Mouse (Mus musculus): ENCODE results near the gene Vps45. TPM values are rescaled to one million over a fixed set of nuclear protein-coding genes. Genes with fewer than 3 reads are reported as not detected.

The Vps45 gene
- polyA plus RNA-seq, 1 experiment, result 14.2 TPM

GRCm38 (mm10) chr3:96041079-96041478 lies 17.2 kb downstream of the Vps45 start:
- H3K27me3 ChIP-seq (ENCODE audit: control insufficient read depth, insufficient read depth, low read length, poor library complexity, severe bottlenecking), result no peaks in the 10 kb centered on the region
- no peaks in the 10 kb centered on the region for H3K9me3 ChIP-seq (replicated peaks; ENCODE audit: control insufficient read depth, insufficient read depth, low read length, poor library complexity, severe bottlenecking)
- no peak overlapping the region for H3K4me3 ChIP-seq (ENCODE audit: low read depth, low read length)
- TF ChIP-seq CTCF (IDR thresholded peaks at IDR 0.05; ENCODE audit: low read depth, low read length) (no peak), EP300 (IDR thresholded peaks at IDR 0.05; ENCODE audit: insufficient read depth, low read depth, low read length) (no peak), POLR2A (IDR thresholded peaks at IDR 0.05; ENCODE audit: insufficient read depth, low read length) (no peak)
- H3K9ac ChIP-seq (ENCODE audit: low read depth, poor library complexity, severe bottlenecking), result no peak overlapping the region
- H3K4me1 ChIP-seq (ENCODE audit: control insufficient read depth, insufficient read depth, low read length), result no peaks in the 10 kb centered on the region
- H3K36me3 ChIP-seq (ENCODE audit: control insufficient read depth, insufficient read depth, low read length, poor library complexity, severe bottlenecking), result no peaks in the 10 kb centered on the region
- no peak overlapping the region for H3K27ac ChIP-seq (ENCODE audit: insufficient read depth, low read length)

DNA sequence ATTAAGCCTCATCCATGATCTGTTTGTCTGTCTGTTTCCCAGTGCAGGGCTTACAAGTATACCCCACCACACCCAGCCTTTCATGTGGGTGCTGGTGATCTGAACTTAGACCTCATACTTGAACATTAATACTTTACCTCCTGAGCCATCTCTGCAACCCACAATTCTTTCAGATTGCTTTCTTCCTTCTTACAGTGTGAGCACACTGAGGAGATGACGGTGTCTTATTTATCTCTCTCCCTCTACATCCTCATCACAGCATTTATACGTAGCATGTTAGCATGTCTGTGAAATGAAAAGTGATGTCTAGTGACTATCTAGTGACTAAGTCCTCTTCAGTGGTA lies 17.6 kb downstream of the Vps45 start:
- Histone ChIP-seq H3K27me3 (ENCODE audit: control insufficient read depth, insufficient read depth, low read length, poor library complexity, severe bottlenecking) (no peaks in the 10 kb centered on the region), H3K27ac (ENCODE audit: insufficient read depth, low read length) (no peak overlapping the region), H3K4me3 (ENCODE audit: low read depth, low read length) (no peak overlapping the region), H3K36me3 (ENCODE audit: control insufficient read depth, insufficient read depth, low read length, poor library complexity, severe bottlenecking) (no peaks in the 10 kb centered on the region), H3K9ac (ENCODE audit: low read depth, poor library complexity, severe bottlenecking) (no peak overlapping the region), H3K4me1 (ENCODE audit: control insufficient read depth, insufficient read depth, low read length) (no peaks in the 10 kb centered on the region), H3K9me3 (replicated peaks; ENCODE audit: control insufficient read depth, insufficient read depth, low read length, poor library complexity, severe bottlenecking) (no peaks in the 10 kb centered on the region)
- no peak for TF ChIP-seq EP300 (IDR thresholded peaks at IDR 0.05; ENCODE audit: insufficient read depth, low read depth, low read length)
- no peak for TF ChIP-seq POLR2A (IDR thresholded peaks at IDR 0.05; ENCODE audit: insufficient read depth, low read length)
- TF ChIP-seq CTCF (IDR thresholded peaks at IDR 0.05; ENCODE audit: low read depth, low read length), result no peak

DNA sequence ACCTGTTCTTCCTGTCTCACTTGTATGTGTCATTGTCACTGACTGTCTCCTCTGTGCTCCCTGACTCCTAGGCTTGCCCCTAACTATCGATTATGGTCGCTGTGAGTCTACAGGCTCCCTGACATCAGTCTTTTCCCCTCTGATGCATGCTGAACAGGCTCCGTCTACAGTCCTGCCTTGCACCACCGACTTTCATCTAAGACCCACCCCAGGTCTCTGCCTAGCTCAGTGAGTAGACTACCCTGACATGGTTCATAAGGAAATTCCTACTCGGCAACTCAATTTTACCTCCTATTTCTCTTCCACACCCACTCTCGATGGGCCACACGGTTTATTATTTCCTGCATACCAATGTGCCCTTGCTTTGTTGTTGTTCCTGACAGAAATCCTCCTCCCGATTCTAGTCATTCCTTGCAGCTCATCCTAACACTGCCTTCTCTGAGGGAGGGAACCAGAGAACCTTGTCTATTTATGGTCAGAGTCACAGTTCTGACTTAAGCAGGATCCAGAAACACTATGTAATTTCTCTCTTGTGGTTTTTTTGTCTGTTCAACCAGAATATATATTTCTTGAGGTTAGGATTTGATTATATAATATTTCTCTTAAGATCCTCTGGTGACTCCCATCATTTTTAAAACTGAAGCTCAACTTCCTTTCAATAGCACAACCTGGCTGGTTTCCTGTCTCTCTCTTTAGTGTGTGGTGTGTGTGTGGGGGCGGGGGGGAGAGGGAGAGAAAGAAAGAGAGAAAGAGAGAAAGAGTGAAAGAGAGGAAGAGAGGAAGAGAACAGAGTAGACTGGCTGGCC lies 18.2 kb downstream of the Vps45 start:
- no peaks in the 10 kb centered on the region for H3K4me1 ChIP-seq (ENCODE audit: control insufficient read depth, insufficient read depth, low read length)
- H3K9me3 ChIP-seq (replicated peaks; ENCODE audit: control insufficient read depth, insufficient read depth, low read length, poor library complexity, severe bottlenecking), result no peaks in the 10 kb centered on the region
- H3K27me3 ChIP-seq (ENCODE audit: control insufficient read depth, insufficient read depth, low read length, poor library complexity, severe bottlenecking), result no peaks in the 10 kb centered on the region
- no peak overlapping the region for H3K27ac ChIP-seq (ENCODE audit: insufficient read depth, low read length)
- H3K9ac ChIP-seq (ENCODE audit: low read depth, poor library complexity, severe bottlenecking), result no peak overlapping the region
- H3K36me3 ChIP-seq (ENCODE audit: control insufficient read depth, insufficient read depth, low read length, poor library complexity, severe bottlenecking), result no peaks in the 10 kb centered on the region
- TF ChIP-seq EP300 (IDR thresholded peaks at IDR 0.05; ENCODE audit: insufficient read depth, low read depth, low read length) (no peak), CTCF (IDR thresholded peaks at IDR 0.05; ENCODE audit: low read depth, low read length) (no peak), POLR2A (IDR thresholded peaks at IDR 0.05; ENCODE audit: insufficient read depth, low read length) (no peak)
- H3K4me3 ChIP-seq (ENCODE audit: low read depth, low read length), result no peak overlapping the region

GRCm38 (mm10) chr3:96038851-96039250 lies 19.4 kb downstream of the Vps45 start:
- Histone ChIP-seq H3K4me3 (ENCODE audit: low read depth, low read length) (no peak overlapping the region), H3K27ac (ENCODE audit: insufficient read depth, low read length) (no peak overlapping the region), H3K9ac (ENCODE audit: low read depth, poor library complexity, severe bottlenecking) (no peak overlapping the region), H3K36me3 (ENCODE audit: control insufficient read depth, insufficient read depth, low read length, poor library complexity, severe bottlenecking) (no peaks in the 10 kb centered on the region), H3K9me3 (replicated peaks; ENCODE audit: control insufficient read depth, insufficient read depth, low read length, poor library complexity, severe bottlenecking) (no peaks in the 10 kb centered on the region), H3K27me3 (ENCODE audit: control insufficient read depth, insufficient read depth, low read length, poor library complexity, severe bottlenecking) (no peaks in the 10 kb centered on the region), H3K4me1 (ENCODE audit: control insufficient read depth, insufficient read depth, low read length) (no peaks in the 10 kb centered on the region)
- no peak for TF ChIP-seq CTCF (IDR thresholded peaks at IDR 0.05; ENCODE audit: low read depth, low read length)
- TF ChIP-seq EP300 (IDR thresholded peaks at IDR 0.05; ENCODE audit: insufficient read depth, low read depth, low read length), result no peak
- no peak for TF ChIP-seq POLR2A (IDR thresholded peaks at IDR 0.05; ENCODE audit: insufficient read depth, low read length)

- H3K36me3 ChIP-seq (ENCODE audit: control insufficient read depth, insufficient read depth, low read length, poor library complexity, severe bottlenecking), result no peaks in the 10 kb centered on the region
- H3K9me3 ChIP-seq (replicated peaks; ENCODE audit: control insufficient read depth, insufficient read depth, low read length, poor library complexity, severe bottlenecking), result no peaks in the 10 kb centered on the region
- no peak overlapping the region for H3K9ac ChIP-seq (ENCODE audit: low read depth, poor library complexity, severe bottlenecking)
- TF ChIP-seq EP300 (IDR thresholded peaks at IDR 0.05; ENCODE audit: insufficient read depth, low read depth, low read length), result no peak
- no peak for TF ChIP-seq POLR2A (IDR thresholded peaks at IDR 0.05; ENCODE audit: insufficient read depth, low read length)
- no peak for TF ChIP-seq CTCF (IDR thresholded peaks at IDR 0.05; ENCODE audit: low read depth, low read length)
- no peak overlapping the region for H3K4me3 ChIP-seq (ENCODE audit: low read depth, low read length)
- no peaks in the 10 kb centered on the region for H3K27me3 ChIP-seq (ENCODE audit: control insufficient read depth, insufficient read depth, low read length, poor library complexity, severe bottlenecking)
- H3K27ac ChIP-seq (ENCODE audit: insufficient read depth, low read length), result no peak overlapping the region
- H3K4me1 ChIP-seq (ENCODE audit: control insufficient read depth, insufficient read depth, low read length), result no peaks in the 10 kb centered on the region
These were observed 20.1 kb downstream of the Vps45 start for GRCm38 (mm10) chr3:96038156-96038555.

DNA sequence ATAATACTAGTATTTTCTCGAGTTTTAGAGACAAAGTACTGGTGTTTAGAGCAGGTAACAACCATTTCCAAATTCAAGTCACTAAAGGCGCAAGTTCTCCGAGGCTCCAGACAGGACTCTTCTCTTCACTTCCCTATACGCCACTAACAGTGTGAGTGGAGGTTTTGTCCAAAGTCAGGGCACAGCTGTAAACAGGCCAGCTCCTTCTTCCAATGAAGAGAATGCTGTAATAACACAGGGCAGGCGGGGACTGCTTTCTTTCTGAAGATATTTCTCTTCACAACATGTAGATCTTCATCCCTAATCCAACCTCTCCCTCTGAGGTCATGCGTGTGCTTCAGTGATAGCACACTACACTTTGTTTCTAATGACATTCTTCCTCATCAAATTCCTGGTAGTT lies 21.5 kb downstream of the Vps45 start:
- Histone ChIP-seq H3K27me3 (ENCODE audit: control insufficient read depth, insufficient read depth, low read length, poor library complexity, severe bottlenecking) (no peaks in the 10 kb centered on the region), H3K9ac (ENCODE audit: low read depth, poor library complexity, severe bottlenecking) (no peak overlapping the region), H3K36me3 (ENCODE audit: control insufficient read depth, insufficient read depth, low read length, poor library complexity, severe bottlenecking) (no peaks in the 10 kb centered on the region), H3K4me3 (ENCODE audit: low read depth, low read length) (no peak overlapping the region), H3K27ac (ENCODE audit: insufficient read depth, low read length) (no peak overlapping the region), H3K9me3 (replicated peaks; ENCODE audit: control insufficient read depth, insufficient read depth, low read length, poor library complexity, severe bottlenecking) (no peaks in the 10 kb centered on the region), H3K4me1 (ENCODE audit: control insufficient read depth, insufficient read depth, low read length) (no peaks in the 10 kb centered on the region)
- TF ChIP-seq CTCF (IDR thresholded peaks at IDR 0.05; ENCODE audit: low read depth, low read length) (no peak), POLR2A (IDR thresholded peaks at IDR 0.05; ENCODE audit: insufficient read depth, low read length) (no peak), EP300 (IDR thresholded peaks at IDR 0.05; ENCODE audit: insufficient read depth, low read depth, low read length) (no peak)

Measured in ES-Bruce4 (cell line).